22 mouse cellular contexts compared by ENCODE assay signal in the genomic region with DNA sequence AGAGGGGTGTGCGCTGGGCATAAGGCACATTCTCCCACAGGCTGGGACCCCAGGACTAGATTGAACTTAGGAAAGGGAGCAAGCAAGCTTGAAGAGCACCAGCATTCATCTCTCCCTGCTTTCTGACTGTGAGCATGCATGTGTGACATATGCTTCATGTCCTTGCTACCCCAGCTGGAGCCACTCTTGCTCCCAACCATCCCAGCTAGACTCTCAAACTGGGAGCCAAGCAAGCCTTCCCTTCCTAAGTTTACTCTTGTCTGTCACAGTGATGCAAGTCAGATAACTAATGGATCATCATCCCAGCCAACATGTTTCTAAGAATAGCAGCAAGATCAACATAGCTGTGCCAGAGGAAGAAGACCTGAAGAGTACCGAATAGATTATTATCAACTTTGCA.
DNase-seq lines count a peak whose midpoint lies in the region; ATAC-seq and TF ChIP-seq lines count a peak whose summit lies in the region.
"Had no signal": no experiment of that assay in that cellular context is flagged by ENCODE, and none has a peak within 500 bp of the region (broad histone marks: within the 10 kb centered on the region; RNA-seq: fewer than 3 reads in every experiment).

No protein-coding gene starts in this region.

- H3K4me3 ChIP-seq in lung, embryonic 14.5 days (ENCODE audit: low read depth, low read length): no peak overlapping the region
- no peak overlapping the region for H3K4me3 ChIP-seq in lung, adult 2 months (replicated peaks; ENCODE audit: extremely low read depth, low read depth, low read length)
- no peak overlapping the region for H3K4me3 ChIP-seq in thymus, adult 2 months (ENCODE audit: control insufficient read depth, insufficient read depth, low read length)
- H3K4me3 ChIP-seq: embryonic facial prominence, embryonic 13.5 days; embryonic facial prominence, embryonic 15.5 days; erythroblast, embryonic 14.5 days; forebrain, embryonic 13.5 days; forebrain, embryonic 15.5 days had no signal

- H3K9ac ChIP-seq in lung, embryonic 14.5 days: no peak overlapping the region
- H3K9ac ChIP-seq: embryonic facial prominence, embryonic 13.5 days; embryonic facial prominence, embryonic 15.5 days; forebrain, embryonic 13.5 days; forebrain, embryonic 15.5 days had no signal

- H3K4me1 ChIP-seq in lung, embryonic 14.5 days (ENCODE audit: insufficient read depth): no peaks in the 10 kb centered on the region
- H3K4me1 ChIP-seq in lung, adult 2 months (ENCODE audit: control insufficient read depth, insufficient read depth, low read length): no peaks in the 10 kb centered on the region
- no peaks in the 10 kb centered on the region for H3K4me1 ChIP-seq in thymus, adult 2 months (replicated peaks; ENCODE audit: control insufficient read depth, insufficient read depth, low read length)
- H3K4me1 ChIP-seq: embryonic facial prominence, embryonic 13.5 days; embryonic facial prominence, embryonic 15.5 days; forebrain, embryonic 13.5 days; forebrain, embryonic 15.5 days had no signal

- H3K36me3 ChIP-seq in lung, embryonic 14.5 days (ENCODE audit: insufficient read depth): no peaks in the 10 kb centered on the region
- H3K36me3 ChIP-seq in thymus, adult 2 months (ENCODE audit: control insufficient read depth, insufficient read depth, low read length): no peaks in the 10 kb centered on the region
- H3K36me3 ChIP-seq: embryonic facial prominence, embryonic 13.5 days; embryonic facial prominence, embryonic 15.5 days; forebrain, embryonic 15.5 days had no signal

- no peak overlapping the region for H3K27ac ChIP-seq in lung, embryonic 14.5 days (ENCODE audit: low read depth)
- H3K27ac ChIP-seq in thymus, adult 2 months (ENCODE audit: control insufficient read depth, insufficient read depth, low read length): no peak overlapping the region
- H3K27ac ChIP-seq: embryonic facial prominence, embryonic 13.5 days; embryonic facial prominence, embryonic 15.5 days; forebrain, embryonic 13.5 days; forebrain, embryonic 15.5 days had no signal

- no peaks in the 10 kb centered on the region for H3K27me3 ChIP-seq in lung, embryonic 14.5 days (ENCODE audit: insufficient read depth, low read length)
- H3K27me3 ChIP-seq in thymus, adult 2 months (ENCODE audit: control insufficient read depth, insufficient read depth, low read length): no peaks in the 10 kb centered on the region
- H3K27me3 ChIP-seq: embryonic facial prominence, embryonic 13.5 days; embryonic facial prominence, embryonic 15.5 days; forebrain, embryonic 15.5 days had no signal

- TF ChIP-seq CTCF in lung, embryonic 14.5 days (IDR thresholded peaks at IDR 0.05; ENCODE audit: low read depth): no peak
- no peak for TF ChIP-seq CTCF in lung, adult 2 months (IDR thresholded peaks at IDR 0.05; ENCODE audit: insufficient read depth, low read length)
- no peak for TF ChIP-seq CTCF in thymus, adult 2 months (IDR thresholded peaks at IDR 0.05; ENCODE audit: borderline replicate concordance, control insufficient read depth, extremely low read depth, insufficient read depth, low read length, poor library complexity)

- peak; percentile 55 for DNase-seq in lung, embryonic 14.5 days
- DNase-seq in lung, adult 2 months: no peak
- peak; percentile 20 for DNase-seq in lung, postnatal 10 days
- DNase-seq in lung, adult 18-20 months: no peak
- peak; percentile 5 for DNase-seq in lung, postnatal 36 days
- DNase-seq in thymus, adult 2 months: no peak
- no peak for DNase-seq in urinary bladder, postnatal 4 days (ENCODE audit: low spot score in 2 of 2)
- DNase-seq: adrenal gland, adult 2 months; adrenal gland, postnatal 10 days; adrenal gland, postnatal 25 days; cerebellum, adult 11 months; cerebellum, adult 18-20 months; cerebellum, adult 8-10 months; cerebellum, adult 9-11 months; cerebellum, postnatal 14 days; cerebellum, postnatal 36 days; embryo, embryonic 11 days had no signal

- H3K9me3 ChIP-seq in lung, embryonic 14.5 days (ENCODE audit: low read depth, low read length): no peaks in the 10 kb centered on the region
- H3K9me3 ChIP-seq: embryonic facial prominence, embryonic 13.5 days; embryonic facial prominence, embryonic 15.5 days; forebrain, embryonic 13.5 days; forebrain, embryonic 15.5 days had no signal

- no peak for ATAC-seq in lung, embryonic 14.5 days (ENCODE audit: insufficient read depth)
- ATAC-seq: forebrain, embryonic 13.5 days; forebrain, embryonic 15.5 days had no signal

- WGBS in lung, embryonic 14.5 days: 67% methylated on average over 2 of the region's 2 CpGs
- WGBS in lung, adult 2 months: 61% methylated on average over 2 of the region's 2 CpGs
- WGBS in thymus, adult 2 months: 96% methylated on average over 2 of the region's 2 CpGs

- H3K4me2 ChIP-seq in lung, embryonic 14.5 days: no peak overlapping the region
- H3K4me2 ChIP-seq: embryonic facial prominence, embryonic 13.5 days; embryonic facial prominence, embryonic 15.5 days; forebrain, embryonic 13.5 days; forebrain, embryonic 15.5 days had no signal

- TF ChIP-seq POLR2A in lung, adult 2 months (IDR thresholded peaks at IDR 0.05; ENCODE audit: borderline replicate concordance, extremely low read depth, low read depth, low read length): no peak
- no peak for TF ChIP-seq POLR2A in thymus, adult 2 months (IDR thresholded peaks at IDR 0.05; ENCODE audit: control insufficient read depth, extremely low read depth, insufficient read depth, low read length, poor library complexity)

Comparison
In these comparisons a context has a peak if more than half of its experiments do, and no peak if none do; other contexts are left out.
1. DNase-seq: peak in lung, embryonic 14.5 days (single experiment), lung, postnatal 10 days (single experiment) and lung, postnatal 36 days (single experiment); none in lung, adult 2 months (single experiment), lung, adult 18-20 months (0 of 2), thymus, adult 2 months (single experiment) and urinary bladder, postnatal 4 days (0 of 2).